Mouse (Mus musculus): ENCODE results near the gene Ppp4r4. TPM values are rescaled to one million over a fixed set of nuclear protein-coding genes. Genes with fewer than 3 reads are reported as not detected.

The Ppp4r4 gene
- polyA plus RNA-seq, 1 experiment, result 0.12 TPM

DNA sequence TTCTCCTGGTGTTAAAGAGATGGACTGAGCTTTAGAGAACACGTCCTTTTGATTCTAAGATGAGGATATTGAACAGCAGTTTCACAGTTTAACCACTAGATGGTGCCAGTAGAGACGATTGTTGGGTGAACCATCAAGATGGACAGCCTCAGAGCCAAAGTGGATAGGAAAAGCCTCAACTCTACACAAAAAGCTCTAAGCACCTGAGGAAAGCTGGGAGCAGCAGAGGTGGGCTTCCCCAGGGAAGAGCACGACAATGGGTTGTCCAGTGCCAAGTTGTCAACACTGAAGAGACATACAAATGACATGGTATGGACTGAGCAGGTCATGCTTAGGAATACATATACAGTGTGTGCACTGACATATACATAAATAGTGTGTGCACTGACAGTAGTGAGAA, 12.1 kb downstream of the Ppp4r4 start:
- 6% methylated on average over 3 of the region's 3 CpGs for WGBS
- DNase-seq, result no peak
- no peak overlapping the region for H3K4me3 ChIP-seq (ENCODE audit: control insufficient read depth, insufficient read depth, low read length)
- H3K36me3 ChIP-seq (ENCODE audit: control insufficient read depth, insufficient read depth, low read length), result no peaks in the 10 kb centered on the region
- no peak for TF ChIP-seq POLR2A (IDR thresholded peaks at IDR 0.05; ENCODE audit: control insufficient read depth, extremely low read depth, insufficient read depth, low read length, poor library complexity)
- TF ChIP-seq CTCF (IDR thresholded peaks at IDR 0.05; ENCODE audit: borderline replicate concordance, control insufficient read depth, extremely low read depth, insufficient read depth, low read length, poor library complexity), result no peak
- no peaks in the 10 kb centered on the region for H3K27me3 ChIP-seq (ENCODE audit: control insufficient read depth, insufficient read depth, low read length)
- H3K27ac ChIP-seq (ENCODE audit: control insufficient read depth, insufficient read depth, low read length), result no peak overlapping the region
- H3K4me1 ChIP-seq (replicated peaks; ENCODE audit: control insufficient read depth, insufficient read depth, low read length), result no peaks in the 10 kb centered on the region

GRCm38 (mm10) chr12:103547438-103547837, 15.4 kb downstream of the Ppp4r4 start:
- WGBS, result 52% methylated on average over 2 of the region's 2 CpGs
- no peak overlapping the region for H3K4me3 ChIP-seq (ENCODE audit: control insufficient read depth, insufficient read depth, low read length)
- H3K4me1 ChIP-seq (replicated peaks; ENCODE audit: control insufficient read depth, insufficient read depth, low read length), result no peaks in the 10 kb centered on the region
- no peaks in the 10 kb centered on the region for H3K36me3 ChIP-seq (ENCODE audit: control insufficient read depth, insufficient read depth, low read length)
- H3K27ac ChIP-seq (ENCODE audit: control insufficient read depth, insufficient read depth, low read length), result no peak overlapping the region
- H3K27me3 ChIP-seq (ENCODE audit: control insufficient read depth, insufficient read depth, low read length), result no peaks in the 10 kb centered on the region
- no peak for DNase-seq
- TF ChIP-seq CTCF (IDR thresholded peaks at IDR 0.05; ENCODE audit: borderline replicate concordance, control insufficient read depth, extremely low read depth, insufficient read depth, low read length, poor library complexity), result no peak
- TF ChIP-seq POLR2A (IDR thresholded peaks at IDR 0.05; ENCODE audit: control insufficient read depth, extremely low read depth, insufficient read depth, low read length, poor library complexity), result no peak

- no peak overlapping the region for H3K27ac ChIP-seq (ENCODE audit: control insufficient read depth, insufficient read depth, low read length)
- H3K4me3 ChIP-seq (ENCODE audit: control insufficient read depth, insufficient read depth, low read length), result no peak overlapping the region
- 73% methylated on average over 4 of the region's 4 CpGs for WGBS
- H3K36me3 ChIP-seq (ENCODE audit: control insufficient read depth, insufficient read depth, low read length), result no peaks in the 10 kb centered on the region
- H3K4me1 ChIP-seq (replicated peaks; ENCODE audit: control insufficient read depth, insufficient read depth, low read length), result no peaks in the 10 kb centered on the region
- no peak for TF ChIP-seq POLR2A (IDR thresholded peaks at IDR 0.05; ENCODE audit: control insufficient read depth, extremely low read depth, insufficient read depth, low read length, poor library complexity)
- no peak for TF ChIP-seq CTCF (IDR thresholded peaks at IDR 0.05; ENCODE audit: borderline replicate concordance, control insufficient read depth, extremely low read depth, insufficient read depth, low read length, poor library complexity)
- no peak for DNase-seq
- H3K27me3 ChIP-seq (ENCODE audit: control insufficient read depth, insufficient read depth, low read length), result no peaks in the 10 kb centered on the region
These were observed 16.4 kb downstream of the Ppp4r4 start for GRCm38 (mm10) chr12:103548526-103548925.

GRCm38 (mm10) chr12:103550047-103550446, 18.0 kb downstream of the Ppp4r4 start:
- no peak for DNase-seq
- Histone ChIP-seq H3K4me3 (ENCODE audit: control insufficient read depth, insufficient read depth, low read length) (no peak overlapping the region), H3K36me3 (ENCODE audit: control insufficient read depth, insufficient read depth, low read length) (no peaks in the 10 kb centered on the region), H3K27me3 (ENCODE audit: control insufficient read depth, insufficient read depth, low read length) (no peaks in the 10 kb centered on the region), H3K4me1 (replicated peaks; ENCODE audit: control insufficient read depth, insufficient read depth, low read length) (no peaks in the 10 kb centered on the region), H3K27ac (ENCODE audit: control insufficient read depth, insufficient read depth, low read length) (no peak overlapping the region)
- TF ChIP-seq POLR2A (IDR thresholded peaks at IDR 0.05; ENCODE audit: control insufficient read depth, extremely low read depth, insufficient read depth, low read length, poor library complexity), result no peak
- no peak for TF ChIP-seq CTCF (IDR thresholded peaks at IDR 0.05; ENCODE audit: borderline replicate concordance, control insufficient read depth, extremely low read depth, insufficient read depth, low read length, poor library complexity)
- 91% methylated on average over 6 of the region's 6 CpGs for WGBS

DNA sequence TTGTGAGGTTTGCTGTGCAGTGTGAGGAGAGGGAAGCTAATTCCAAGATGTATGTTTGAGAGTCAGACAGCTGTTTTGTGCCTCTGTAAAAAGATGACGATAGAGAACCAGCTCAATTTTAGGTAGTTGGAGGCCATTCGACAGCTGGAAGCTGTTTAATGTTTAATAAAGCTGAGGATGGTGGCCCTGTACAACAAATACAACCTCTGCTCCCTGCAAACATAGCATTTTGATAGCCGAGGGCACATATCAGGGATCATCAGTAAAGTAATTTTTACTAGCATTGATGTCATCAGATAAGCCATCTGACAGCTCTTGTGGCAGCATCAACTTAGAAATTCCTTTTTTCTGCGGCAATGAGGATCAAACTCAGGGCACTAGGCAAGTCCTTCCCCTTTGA, 19.3 kb downstream of the Ppp4r4 start:
- TF ChIP-seq CTCF (IDR thresholded peaks at IDR 0.05; ENCODE audit: borderline replicate concordance, control insufficient read depth, extremely low read depth, insufficient read depth, low read length, poor library complexity) (no peak), POLR2A (IDR thresholded peaks at IDR 0.05; ENCODE audit: control insufficient read depth, extremely low read depth, insufficient read depth, low read length, poor library complexity) (no peak)
- no peak overlapping the region for H3K27ac ChIP-seq (ENCODE audit: control insufficient read depth, insufficient read depth, low read length)
- no peaks in the 10 kb centered on the region for H3K36me3 ChIP-seq (ENCODE audit: control insufficient read depth, insufficient read depth, low read length)
- 78% methylated on average over 4 of the region's 4 CpGs for WGBS
- H3K27me3 ChIP-seq (ENCODE audit: control insufficient read depth, insufficient read depth, low read length), result no peaks in the 10 kb centered on the region
- DNase-seq, result no peak
- no peaks in the 10 kb centered on the region for H3K4me1 ChIP-seq (replicated peaks; ENCODE audit: control insufficient read depth, insufficient read depth, low read length)
- no peak overlapping the region for H3K4me3 ChIP-seq (ENCODE audit: control insufficient read depth, insufficient read depth, low read length)

DNA sequence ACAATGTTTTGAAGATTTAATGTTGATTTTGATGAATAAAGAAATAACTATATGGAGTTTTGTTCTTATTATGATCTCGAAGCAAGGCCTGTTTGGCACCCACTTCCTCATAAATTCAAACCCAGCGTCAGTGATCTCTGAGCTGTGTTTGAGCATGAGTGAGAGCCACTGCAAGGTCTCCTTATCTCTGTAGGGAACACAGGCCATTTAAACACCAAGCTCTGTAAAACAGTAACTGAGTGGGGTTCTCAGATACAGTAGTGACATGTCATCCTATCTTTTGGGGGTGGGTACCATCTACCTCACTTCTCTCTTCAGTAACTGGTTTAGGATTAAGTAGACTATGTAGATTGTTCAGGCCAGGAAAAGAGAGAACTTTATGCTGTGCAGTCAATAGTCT, 20.4 kb downstream of the Ppp4r4 start:
- Histone ChIP-seq H3K4me3 (ENCODE audit: control insufficient read depth, insufficient read depth, low read length) (no peak overlapping the region), H3K27ac (ENCODE audit: control insufficient read depth, insufficient read depth, low read length) (no peak overlapping the region), H3K4me1 (replicated peaks; ENCODE audit: control insufficient read depth, insufficient read depth, low read length) (no peaks in the 10 kb centered on the region), H3K27me3 (ENCODE audit: control insufficient read depth, insufficient read depth, low read length) (no peaks in the 10 kb centered on the region), H3K36me3 (ENCODE audit: control insufficient read depth, insufficient read depth, low read length) (no peaks in the 10 kb centered on the region)
- WGBS, result 76% methylated on average over 2 of the region's 2 CpGs
- DNase-seq, result no peak
- TF ChIP-seq CTCF (IDR thresholded peaks at IDR 0.05; ENCODE audit: borderline replicate concordance, control insufficient read depth, extremely low read depth, insufficient read depth, low read length, poor library complexity) (no peak), POLR2A (IDR thresholded peaks at IDR 0.05; ENCODE audit: control insufficient read depth, extremely low read depth, insufficient read depth, low read length, poor library complexity) (no peak)

- no peak for TF ChIP-seq POLR2A (IDR thresholded peaks at IDR 0.05; ENCODE audit: control insufficient read depth, extremely low read depth, insufficient read depth, low read length, poor library complexity)
- TF ChIP-seq CTCF (IDR thresholded peaks at IDR 0.05; ENCODE audit: borderline replicate concordance, control insufficient read depth, extremely low read depth, insufficient read depth, low read length, poor library complexity), result no peak
- H3K27ac ChIP-seq (ENCODE audit: control insufficient read depth, insufficient read depth, low read length), result no peak overlapping the region
- no peak overlapping the region for H3K4me3 ChIP-seq (ENCODE audit: control insufficient read depth, insufficient read depth, low read length)
- 71% methylated on average over 3 of the region's 3 CpGs for WGBS
- H3K36me3 ChIP-seq (ENCODE audit: control insufficient read depth, insufficient read depth, low read length), result no peaks in the 10 kb centered on the region
- H3K27me3 ChIP-seq (ENCODE audit: control insufficient read depth, insufficient read depth, low read length), result no peaks in the 10 kb centered on the region
- H3K4me1 ChIP-seq (replicated peaks; ENCODE audit: control insufficient read depth, insufficient read depth, low read length), result no peaks in the 10 kb centered on the region
- no peak for DNase-seq
These were observed 21.4 kb downstream of the Ppp4r4 start for GRCm38 (mm10) chr12:103553497-103553896.

All from thymus, adult 2 months (tissue).